Mouse (Mus musculus) thymus, postnatal 10 days (tissue): ENCODE measurements around the gene Bmp6.

Source experiments
- DNase-seq, 2 experiments: peaks; one replicate each; pipeline ENCODE4 v3.0.0; 2021; ENCODE audit warnings: low spot score in 2 of 2

Bmp6 gene

DNA sequence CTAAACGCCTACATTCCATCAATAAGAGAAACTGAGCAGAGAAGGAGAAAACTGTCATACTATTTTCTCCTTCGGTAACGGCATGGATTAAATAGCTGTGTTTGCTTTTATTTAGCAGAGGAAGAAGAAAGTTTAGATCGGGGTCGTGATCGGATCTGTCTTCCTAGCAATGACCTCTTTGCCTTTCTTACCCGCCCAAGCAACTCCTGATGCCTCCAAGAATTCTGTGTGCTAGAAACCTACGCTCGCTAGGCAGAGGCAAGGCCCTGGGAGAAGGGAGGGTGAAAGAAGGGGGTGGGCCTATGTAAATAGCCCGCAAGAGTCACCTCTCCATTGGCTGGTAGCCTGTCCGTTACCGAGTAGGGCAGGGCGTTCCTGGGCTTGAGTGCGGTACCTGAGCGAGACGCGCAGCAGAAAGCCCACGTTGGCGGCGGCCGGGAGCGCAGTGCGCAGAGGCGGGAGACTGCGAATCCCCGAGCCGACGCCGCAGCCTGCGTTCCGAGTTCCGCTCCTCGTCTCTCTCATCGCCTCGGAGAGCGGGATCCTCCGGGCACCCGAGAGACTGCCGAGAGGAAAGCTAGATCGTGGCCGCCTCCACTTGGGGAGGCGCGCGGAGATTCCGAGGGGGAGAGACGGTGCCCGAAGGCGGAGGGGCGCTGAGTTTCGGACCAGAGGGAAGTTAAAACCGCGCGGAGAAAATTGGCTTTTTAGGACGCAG is at the start of gene Bmp6:
Gene Bmp6 (plus strand): TSS at position 395 of the 718 bp plus-strand sequence.
- DNase-seq, result no peak

DNA sequence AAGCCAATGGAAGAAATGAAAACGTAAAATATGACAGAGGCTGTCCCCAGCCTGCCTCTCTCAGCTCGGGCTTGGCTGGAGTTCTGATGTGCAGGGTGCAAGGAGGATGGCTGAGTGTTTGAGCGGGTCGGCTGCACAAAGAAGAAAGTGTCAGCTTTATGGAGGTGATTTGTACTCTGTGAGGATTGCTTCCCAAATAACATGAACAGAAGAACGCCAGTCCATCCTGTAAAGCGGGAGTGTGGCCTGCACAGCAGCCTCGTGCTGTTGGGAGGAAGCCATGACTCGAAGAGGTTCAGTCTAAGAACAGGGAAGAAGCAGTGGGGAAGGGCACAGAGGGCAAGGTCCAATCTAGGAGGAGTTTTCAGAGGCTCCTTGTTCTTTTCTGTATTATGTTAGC is 48.7 kb upstream of the Bmp6 start:
- no peak for DNase-seq

DNA sequence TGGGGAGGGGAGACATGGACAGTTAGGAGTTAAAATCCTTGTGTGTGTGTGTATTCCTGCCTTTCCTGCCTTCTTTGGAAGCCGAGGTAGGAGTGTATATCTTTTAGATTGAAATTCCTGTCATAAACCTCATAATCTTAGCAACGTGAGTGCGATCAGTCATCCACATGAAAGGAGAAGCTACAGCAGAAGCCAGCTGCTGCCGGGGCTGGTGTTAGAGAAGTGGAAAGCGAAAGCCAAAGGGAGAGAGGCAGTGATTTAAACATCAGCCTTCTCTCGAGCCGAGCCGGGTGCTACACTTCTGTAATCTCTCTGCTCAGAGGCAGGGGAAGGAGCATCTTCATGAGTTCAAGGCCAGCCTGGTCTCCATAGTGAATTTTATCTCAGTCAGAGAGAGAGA is 48.3 kb upstream of the Bmp6 start:
- no peak for DNase-seq

DNA sequence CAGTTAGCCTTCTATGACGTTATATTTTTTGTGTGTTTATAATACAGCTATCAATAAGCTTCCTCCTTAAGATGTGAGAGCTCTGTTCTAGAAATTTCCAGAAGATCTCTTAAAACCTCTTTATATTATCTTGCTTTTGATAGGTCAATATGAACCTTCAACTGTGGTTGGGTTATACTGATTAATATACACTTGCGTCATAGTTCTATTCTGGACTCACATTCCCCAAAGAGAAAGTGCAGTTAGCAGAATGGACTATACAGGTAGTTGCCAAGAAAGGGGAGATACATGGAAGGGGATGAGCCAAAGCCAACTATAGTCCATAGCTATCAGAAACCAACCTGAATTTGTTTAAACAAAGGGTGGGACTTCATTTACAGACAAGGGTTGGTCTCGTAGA is 33.8 kb upstream of the Bmp6 start:
- no peak for DNase-seq

DNA sequence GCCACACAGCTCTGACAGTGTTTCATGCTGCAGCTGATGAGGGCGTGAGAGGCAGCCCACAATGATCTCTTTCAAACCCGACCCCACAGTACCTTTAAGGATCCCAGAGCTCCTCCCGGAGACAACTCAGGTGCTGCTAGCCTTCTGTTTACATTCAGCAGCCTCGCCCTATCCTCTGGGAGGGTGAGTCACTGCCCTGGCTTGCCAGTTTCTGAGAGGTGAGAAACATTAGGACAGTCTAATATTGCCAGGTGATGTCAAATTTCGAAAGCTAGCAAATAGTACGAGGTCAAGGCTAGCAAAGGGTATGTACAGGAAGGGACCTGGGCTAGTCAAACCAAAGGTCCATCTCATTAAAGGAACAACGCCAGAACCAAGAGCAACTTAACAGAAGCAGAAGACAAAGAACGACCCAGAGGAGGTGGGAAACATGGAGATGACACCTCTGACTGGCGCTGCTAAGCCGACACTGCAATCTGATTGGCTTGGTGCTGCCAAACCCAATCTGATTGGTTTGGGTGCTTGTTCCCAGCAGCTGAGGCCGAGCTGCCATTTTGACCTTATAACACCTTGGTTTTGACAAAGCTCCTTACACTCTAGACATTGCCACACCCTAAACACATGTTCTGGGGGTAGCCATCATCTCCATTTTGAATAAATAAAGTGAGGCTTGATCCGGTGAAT is 32.4 kb upstream of the Bmp6 start:
- no peak for DNase-seq

DNA sequence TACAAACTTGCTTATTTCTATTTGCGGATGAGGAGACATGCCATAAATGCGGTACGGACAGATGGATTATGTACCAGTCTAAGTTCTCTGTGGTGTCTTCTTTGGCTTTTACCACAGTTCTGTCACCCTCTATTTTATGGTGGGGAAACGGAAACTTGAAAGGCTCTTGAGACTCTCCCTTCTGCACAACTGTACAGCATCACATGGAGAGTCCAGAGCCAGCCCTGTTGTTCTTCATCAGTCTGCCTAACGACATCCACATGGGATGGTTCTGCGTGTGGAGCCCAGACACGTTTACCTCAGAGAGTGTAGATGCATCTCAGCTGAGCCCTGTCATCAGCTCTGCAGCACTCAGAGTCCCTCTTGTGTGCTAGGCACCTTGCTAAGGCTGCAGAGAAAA is 30.3 kb upstream of the Bmp6 start:
- DNase-seq, result no peak

DNA sequence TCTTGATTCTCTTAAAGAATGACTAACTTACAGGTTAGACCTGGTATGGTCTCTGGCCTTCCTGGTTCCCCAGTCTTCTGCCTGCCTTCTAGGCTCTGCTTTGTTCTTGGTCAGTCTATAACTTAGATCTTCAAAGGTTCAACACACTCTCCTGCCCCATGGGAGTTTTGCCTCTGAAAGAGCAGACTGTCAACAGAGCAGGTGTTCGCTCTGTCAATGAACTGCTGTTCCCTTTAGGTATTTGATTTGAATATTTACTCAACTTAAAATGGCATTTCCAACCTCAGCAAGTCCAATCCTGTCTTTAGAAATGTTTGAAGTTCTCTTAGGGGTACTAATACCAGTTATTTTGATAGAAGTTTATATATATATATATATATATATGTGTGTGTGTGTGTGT is 26.5 kb upstream of the Bmp6 start:
- no peak for DNase-seq

DNA sequence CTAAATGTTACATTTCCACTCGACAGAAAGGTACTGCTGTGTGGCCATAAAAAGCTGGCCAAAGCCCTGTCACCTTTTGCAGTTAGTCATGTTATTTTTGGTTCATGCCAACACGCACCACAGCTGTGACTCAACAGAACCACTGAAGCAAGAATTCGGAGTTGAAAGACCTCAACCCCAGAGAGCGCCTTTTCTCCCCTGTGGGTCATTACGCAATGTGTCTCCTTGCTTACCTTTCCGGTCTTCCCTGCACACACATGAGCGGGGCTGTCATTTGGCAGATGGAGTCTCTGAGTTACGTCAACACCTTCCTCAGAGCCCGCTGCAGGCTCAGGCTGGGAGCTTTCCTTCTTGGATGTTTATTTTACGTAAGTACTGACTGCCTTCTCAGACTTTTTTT is 24.6 kb upstream of the Bmp6 start:
- no peak for DNase-seq

DNA sequence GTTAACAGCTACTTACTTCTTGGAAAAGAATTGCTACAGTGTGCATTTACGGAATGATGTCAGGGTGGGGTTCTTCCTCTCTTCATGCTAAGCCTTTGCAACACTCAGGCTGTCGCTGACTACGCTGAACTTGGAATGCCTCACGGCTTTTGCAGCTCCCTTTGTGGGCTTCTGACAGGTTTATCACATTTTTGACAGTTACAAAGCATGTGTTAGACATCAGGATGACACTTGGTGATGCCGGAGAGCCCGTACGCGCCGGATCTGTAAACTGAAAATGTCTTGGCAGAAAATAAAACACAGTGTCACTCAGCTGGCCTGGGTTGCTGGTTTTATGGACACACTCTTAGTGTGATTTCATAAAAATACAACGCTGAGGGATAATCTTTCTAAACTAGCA is 20.5 kb upstream of the Bmp6 start:
- DNase-seq, result no peak

DNA sequence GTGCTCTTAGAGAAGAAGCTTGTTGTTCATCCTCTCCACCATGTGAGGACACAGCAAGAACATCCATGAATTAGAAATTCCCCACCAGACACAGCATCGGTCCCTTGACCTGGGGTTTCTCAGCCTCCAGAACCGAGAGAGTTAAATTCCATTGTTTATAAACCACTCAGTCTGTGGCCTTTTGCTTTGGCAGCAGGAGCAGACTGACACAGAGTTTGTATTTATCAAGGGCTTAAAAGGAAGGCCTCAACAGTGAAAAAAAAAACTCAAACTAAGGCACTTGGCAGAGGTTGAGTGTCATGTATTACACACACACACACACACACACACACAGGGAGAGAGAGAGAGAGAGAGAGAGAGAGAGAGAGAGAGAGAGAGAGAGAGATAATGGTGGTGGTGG is 17.5 kb upstream of the Bmp6 start:
- no peak for DNase-seq

DNA sequence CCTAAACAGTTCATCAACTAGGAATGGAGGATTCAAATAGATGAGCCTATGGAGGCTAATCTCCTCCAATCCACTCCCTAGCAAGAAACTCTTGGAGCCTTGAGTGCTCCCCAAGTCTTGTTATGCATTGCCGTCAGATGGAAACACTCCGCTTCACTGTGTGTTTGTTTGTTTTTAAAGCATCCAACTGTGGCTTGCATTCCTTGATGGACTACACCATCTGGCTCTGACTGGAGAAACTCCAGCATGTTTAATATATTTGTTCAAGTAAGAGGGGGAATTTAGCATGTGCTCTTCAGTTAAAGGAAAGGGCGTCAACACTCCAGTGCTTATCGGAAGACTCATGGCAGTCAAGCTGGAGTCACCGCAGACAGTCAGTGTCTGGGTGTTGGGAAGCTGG is 11.4 kb upstream of the Bmp6 start:
- DNase-seq, result no peak

DNA sequence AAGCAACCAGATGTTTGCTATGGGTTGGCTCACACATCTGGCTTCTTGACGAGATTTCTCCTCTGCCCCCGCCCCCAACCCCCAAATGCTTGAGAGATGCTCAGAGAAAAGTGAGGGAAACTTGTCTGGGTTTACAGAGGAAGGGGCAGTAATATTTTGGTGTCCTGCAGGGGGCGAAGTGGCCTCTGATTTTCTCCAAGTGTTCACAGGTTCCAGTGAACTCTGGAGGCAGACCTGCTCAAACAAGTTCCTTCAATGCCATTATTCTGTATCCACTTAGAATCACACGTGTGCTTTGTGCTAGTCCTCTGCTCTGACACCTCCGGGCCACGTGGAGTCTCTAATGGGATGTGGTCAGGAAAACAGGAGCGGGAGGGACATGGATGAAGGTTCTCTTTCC is 2.3 kb upstream of the Bmp6 start:
- DNase-seq, result peak in 1 of 2 experiments; percentile 16

DNA sequence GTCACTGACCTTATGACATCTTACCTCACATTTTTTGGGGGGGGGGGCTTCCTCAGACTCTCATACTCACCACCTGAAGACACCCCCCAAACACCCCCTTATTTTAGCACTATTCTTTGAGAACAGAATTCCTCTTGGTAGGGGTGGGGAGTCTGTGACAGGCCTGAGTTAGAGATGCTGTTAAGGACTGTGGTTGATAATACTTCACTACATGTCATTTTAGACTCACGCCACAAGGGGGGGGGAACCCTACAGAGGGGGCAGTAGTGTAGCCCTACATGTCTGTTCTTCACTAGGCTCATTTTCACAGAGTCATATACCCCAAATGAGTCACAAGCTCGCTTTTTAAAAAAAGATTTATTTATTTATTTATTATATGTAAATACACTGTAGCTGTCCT is 1.7 kb upstream of the Bmp6 start:
- no peak for DNase-seq

DNA sequence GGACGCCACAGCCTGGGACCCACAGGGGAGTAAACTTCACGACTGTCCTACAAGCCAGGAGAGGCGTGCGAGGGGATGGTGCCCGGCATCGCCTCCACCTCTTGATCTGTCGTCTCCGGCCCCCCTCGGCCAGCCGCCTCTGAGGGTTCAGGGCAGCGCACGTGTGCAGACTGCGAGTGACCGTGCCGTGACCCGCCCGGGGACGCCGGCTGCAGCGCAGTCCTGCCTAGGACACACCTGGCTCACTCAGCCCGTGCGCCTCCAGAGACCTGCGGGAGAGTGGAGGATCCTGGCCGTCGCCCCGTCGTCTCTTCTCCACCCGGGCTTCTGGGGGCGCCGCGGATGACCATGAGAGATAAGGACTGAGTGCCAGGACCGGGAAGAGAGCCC is 519 bp downstream of the Bmp6 start:
- no peak for DNase-seq

DNA sequence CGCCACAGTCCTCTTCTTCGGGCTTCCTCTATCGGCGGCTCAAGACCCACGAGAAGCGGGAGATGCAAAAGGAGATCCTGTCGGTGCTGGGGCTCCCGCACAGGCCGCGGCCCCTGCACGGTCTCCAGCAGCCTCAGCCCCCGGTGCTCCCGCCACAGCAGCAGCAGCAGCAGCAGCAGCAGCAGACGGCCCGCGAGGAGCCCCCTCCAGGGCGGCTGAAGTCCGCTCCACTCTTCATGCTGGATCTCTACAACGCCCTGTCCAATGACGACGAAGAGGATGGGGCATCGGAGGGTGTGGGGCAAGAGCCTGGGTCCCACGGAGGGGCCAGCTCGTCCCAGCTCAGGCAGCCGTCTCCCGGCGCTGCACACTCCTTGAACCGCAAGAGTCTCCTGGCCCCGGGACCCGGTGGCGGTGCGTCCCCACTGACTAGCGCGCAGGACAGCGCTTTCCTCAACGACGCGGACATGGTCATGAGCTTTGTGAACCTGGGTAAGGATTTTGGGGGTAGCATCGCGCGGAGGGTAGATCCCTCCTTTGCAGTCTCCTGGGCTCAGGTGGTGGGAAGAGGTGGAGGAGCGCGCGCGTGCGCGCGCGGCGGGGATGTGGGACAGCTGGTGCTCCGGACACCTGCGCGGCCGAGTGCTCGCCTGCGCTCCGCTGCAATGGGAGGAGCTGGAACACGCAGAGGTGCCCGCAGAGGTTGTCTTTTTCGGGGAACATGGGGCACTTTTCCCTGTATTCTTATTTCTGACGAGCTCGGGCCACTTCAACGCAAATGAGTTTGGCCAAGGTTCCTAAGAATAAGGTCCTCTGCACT is 1.4 kb downstream of the Bmp6 start:
- no peak for DNase-seq

DNA sequence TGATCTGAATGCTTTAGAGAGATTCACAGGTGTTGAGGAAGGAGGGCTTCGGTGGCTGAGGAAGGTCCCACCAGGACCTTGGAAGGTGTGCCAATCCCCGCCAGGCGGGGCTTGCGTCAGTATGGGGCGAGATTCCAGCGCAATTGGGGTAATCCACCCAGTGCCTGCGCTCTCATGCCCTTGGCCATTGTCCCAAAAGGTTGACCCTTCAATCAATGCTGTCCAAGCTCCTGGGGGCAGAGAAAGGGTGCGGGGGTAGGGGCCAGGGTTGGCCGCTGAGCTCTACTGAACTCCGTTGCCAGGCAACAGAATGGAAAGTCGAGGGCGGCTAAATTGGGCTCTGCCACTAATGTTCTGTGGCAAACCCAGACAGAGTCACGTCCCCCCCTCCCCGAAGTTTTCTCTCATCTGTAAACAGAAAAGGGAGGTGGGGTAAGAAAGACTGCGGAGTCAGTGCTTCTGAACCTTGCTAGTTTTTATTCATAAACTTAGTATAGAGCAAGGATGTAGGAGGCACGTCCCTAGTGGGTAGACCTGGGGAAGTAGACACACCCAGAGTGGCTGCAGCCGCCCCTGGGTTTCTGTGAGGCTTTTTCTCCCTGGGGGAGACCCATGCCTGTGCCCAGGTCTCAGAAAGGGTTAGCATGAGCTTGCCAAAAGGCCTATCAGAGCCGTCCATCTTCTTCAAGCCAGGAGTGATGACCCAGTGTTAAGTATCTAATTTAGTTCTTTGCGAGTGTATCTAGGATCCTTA is 2.3 kb downstream of the Bmp6 start:
- DNase-seq, result no peak

DNA sequence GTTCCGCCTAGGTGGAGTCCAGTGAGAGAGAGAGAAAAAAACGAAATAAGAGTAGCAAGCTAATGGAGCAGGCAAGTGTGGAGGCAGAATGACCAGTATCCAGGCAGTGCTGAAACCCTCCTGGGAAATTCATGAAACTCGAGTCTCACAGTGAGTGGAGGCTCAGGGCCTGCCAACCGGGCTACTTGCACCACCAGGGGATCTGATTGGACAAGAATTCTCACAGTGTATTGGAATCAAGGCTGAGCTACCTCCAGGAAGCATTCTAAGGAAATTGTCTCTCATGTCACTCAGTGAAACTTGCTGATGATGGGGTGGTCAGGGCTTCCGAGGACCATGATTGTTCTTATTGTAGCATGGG is 2.8 kb downstream of the Bmp6 start:
- no peak for DNase-seq

DNA sequence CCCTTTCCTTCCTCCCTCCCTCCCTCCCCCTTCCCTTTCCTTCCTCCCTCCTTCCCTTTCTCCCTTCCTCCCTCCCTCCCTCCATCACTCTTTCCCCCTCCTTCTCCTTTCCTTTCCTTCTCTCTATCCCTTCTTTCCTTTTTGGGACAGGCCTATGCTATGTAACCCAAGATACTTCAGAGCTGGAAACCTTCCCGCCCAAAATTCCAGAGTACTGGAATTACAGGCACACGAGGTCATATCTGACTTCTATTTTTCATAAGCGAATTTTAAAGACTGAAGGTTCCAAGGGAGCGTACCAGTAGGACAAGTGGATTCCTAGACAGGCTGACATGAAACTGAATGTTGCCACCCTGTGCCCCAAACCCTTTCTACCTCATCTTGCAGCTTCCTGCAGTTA is 4.1 kb downstream of the Bmp6 start:
- no peak for DNase-seq

DNA sequence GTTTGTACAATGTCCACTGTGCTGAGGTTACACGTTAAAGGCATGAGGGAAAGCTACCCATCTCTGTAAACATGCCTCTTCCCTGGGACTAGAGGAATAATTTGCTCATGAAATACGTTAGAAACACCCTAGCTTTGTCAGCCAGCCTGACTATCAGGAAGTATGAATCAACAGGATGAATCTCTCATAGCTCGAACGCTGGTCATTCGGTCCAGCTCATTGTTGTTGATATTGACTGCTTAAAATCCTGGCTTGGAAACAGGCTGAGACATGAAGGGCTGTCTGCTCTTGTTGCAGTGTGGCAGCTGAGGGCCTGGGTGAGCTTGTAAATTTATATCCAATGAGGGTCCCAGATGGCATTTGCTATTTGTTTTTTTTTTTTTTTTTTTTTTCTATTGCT is 4.9 kb downstream of the Bmp6 start:
- DNase-seq, result no peak

DNA sequence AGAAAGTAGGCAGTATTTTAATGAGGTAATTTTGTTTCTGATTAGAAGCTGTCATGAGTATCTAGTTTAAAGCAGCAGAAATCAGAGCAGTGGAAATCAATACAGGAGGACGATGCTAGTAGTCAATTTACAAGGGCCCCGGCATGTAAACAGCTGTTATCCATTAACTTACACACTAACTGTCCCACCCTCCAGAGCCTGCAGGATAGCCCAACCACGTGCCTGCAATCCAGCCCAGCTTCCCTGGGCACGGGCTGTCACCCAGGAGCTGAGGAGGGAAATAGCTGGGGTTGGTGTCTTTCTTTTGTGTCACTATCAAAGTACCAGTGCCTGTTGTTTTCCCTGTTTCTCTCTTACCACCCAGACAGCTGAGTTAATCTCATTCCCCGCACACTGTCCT is 7.1 kb downstream of the Bmp6 start:
- no peak for DNase-seq

DNA sequence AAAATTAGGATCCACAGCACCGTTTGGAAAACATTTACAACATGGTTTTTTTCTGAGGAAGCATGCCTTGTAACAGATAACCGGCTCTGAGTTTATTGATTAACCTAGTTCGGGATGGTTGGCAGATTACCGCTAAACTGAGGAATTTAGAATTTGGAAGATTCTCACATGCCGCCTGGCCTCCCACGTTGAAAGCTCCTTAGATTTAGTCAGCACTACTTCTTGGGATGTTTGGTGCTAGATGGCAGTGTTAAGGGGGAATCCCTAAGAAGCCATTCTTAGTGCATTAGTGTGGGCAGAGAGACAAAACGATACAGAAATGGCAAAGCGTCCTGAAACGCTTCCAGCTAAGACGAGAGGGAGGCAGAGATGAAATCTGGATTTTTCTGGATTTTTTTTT is 8.1 kb downstream of the Bmp6 start:
- no peak for DNase-seq
